Mouse (Mus musculus): Measurements from ENCODE around the gene Efemp2. TPM values are rescaled to one million over a fixed set of nuclear protein-coding genes. Genes with fewer than 3 reads are reported as not detected.

Gene Efemp2
- 75.7 and 232 TPM in 2 replicates for polyA plus RNA-seq (2012; rRNA removed; ENCODE audit: low replicate concordance)

DNA sequence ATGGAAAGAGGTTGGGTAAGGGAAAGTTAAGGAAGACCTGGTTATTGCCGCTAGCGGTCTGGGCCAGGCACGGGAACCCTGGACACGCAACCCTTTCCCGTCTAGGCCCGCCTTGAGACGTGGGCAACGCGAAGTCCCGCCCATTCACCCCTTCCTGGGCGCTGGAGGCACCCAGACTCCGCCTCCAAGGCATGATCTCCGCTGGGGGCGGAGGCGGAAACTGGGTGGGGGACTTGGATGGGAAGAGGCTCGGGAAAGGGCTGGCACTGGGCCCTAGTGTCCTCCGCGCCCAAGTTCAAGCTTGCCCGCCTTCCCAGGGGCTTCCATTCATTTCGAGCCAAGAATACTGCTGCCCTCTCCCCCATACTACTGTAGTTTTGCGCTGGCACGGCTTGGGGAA is at the start of gene Efemp2:
Gene Efemp2 (plus strand): TSS at position 235 of the 400 bp plus-strand sequence.

DNA sequence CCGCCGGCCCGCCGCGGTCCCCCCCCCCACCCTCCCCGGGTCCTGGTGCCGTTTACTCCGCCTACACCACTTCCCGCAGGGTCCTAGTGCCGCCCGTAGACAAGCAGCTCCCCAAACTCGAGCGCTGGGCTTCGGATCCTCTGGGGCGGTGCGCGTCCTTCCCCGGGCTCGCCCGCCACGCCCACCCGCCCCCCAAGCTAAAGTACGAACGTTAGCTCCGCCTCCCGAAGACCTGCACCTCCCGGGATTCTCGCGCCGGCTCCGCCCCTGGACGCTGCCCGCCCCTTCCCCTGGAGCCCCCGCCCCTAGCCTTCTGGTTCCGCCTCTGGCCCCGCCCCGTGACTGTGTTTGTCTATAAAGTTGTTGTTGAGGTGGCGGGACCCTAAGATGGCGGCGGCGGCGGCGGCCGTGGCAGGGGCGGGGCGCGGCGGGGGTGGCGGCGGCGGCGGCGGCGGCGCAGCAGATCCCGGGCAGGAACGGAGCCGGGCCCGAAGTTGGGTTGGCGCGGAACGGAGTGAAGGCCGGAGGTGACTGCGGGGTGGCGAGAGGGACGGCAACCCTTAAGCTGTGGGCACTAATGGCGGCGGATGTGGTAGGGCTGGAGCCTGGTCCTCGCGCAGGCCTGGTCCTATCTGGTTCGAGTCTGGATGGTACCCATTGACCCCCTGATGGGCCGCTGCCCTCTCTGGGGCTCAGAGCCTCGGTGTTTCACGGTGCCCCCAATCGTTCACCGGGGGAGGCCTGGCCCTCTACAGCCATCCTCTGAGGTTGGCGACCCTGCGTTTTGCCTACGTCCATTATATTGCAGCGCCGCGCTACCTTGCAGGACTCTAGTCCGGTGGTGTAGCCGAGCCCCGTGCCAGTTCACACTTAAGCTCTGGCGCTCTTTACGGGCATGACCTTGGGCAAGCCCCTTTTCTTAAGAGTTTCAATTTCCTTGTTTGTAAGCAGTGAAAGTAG is 48.7 kb upstream of the Efemp2 start, which contains the start of the genes Drap1 and AI837181:
Gene Drap1 (minus strand): TSS at position 198 of the 960 bp plus-strand sequence.
Gene AI837181 (plus strand): TSS at position 363 of the 960 bp plus-strand sequence.

DNA sequence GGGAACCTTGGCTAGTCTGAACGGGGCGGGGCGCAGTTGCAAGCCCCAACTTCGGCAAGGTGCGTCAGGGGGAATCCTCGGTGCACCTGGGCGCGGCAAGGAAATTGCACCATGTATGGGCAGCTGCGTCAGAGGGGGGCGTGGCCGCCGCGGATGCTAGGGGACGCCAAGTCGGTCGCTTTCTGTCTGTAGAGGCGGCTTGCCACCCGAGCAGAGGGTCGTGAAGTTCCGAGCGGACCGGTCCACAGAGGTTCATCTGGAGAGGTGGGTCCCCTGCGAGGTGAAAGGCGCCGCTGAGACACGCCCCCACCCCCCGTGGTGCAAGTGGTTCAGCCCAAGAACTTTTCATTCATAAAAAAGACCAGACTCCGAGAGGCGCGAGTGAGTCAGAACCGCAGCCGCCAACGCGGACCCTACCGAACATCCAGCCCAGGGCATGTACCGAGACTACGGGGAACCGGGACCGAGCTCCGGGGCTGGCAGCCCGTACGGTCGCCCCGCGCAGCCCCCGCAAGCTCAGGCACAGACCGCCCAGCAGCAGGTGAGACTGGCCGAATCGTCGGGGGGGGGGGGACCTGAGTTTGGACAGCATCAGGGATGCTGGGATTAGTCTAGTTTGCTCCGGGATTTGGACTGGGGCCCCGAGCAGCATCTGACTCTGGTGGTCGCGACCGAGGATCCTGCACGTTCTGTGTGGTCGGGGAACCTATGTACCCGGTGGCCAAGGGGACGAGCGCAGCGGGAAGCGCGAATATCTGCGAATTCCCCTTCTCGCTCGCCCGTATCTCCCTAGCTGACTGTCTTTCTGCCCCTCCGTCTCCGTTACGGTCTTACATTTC is 26.0 kb upstream of the Efemp2 start, which contains the start of gene Fosl1:
Gene Fosl1 (plus strand): TSS at position 33 of the 839 bp plus-strand sequence.

DNA sequence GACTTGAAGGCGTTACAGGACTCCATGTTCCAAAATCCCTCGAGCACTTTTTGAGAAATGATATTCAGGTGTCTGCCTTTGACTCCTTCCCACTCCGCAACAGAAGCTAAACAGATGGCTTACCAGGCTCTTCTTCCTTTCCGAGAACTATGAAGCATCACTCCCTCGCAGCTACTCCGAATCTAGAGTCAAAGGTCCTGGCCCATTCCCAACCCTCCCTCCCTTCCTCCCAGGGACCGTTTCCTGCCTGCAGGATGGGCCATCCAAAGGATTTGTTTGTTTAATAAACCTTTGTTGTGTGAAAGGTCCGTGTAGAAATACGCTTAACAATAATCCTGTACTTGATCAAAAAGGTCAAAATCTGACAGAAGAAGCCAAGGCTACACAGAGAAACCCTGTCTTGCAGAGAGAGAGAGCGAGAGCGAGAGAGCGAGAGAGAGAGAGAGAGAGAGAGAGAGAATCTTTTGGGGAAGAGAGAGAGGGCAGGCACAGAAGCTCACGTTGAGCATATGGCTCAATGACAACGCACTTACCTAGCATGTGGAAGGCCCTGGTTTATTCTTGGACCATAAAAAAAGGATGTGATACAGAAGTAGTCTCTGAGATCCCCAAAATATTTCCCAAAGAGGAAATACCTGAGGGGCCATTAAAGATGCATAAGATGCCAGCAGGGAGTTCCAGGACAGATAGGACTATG is 15.9 kb upstream of the Efemp2 start, which contains the start of gene Ccdc85b:
Gene Ccdc85b (minus strand): TSS at position 149 of the 697 bp plus-strand sequence.

DNA sequence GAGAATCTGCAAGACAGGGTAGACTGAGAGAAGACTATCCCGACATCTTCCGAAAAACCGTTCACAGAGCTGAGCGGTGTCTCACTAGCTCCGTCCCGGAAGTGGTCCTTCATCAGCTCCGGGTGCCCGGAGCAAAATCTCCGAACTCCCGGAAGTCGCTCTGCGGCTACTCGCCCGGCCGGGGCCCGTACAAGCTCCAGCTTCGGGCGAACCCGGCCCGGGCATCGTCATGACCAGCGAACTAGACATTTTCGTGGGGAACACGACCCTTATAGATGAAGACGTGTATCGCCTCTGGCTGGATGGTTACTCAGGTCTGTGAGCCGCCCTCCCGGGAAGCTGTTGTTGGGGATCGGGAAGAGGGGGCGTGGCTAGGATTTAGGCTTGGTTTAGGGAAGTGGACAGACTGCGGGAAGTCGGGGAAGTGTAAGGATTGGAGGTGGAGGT is 13.3 kb upstream of the Efemp2 start, which contains the start of gene Fibp:
Gene Fibp (plus strand): TSS at position 151 of the 447 bp plus-strand sequence.

DNA sequence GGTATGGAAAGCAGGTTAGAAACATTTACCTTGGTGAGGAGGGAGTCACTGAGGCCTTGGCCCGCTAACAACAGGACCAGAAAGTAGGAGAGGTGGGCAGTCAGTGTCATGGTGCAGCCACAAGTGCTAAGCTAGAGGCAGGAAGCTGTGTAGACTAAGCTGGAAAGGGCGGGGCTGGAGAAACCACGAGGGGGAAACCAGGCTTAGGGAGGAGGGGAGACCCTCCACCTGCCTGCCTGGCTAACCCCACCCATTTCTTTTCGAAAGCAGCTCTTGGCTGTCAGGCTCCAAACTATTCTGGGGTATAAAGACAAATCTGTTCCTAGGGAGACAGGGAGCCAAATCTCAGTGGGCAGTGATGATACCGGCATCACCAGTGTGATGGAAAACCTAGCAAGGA is 5.4 kb upstream of the Efemp2 start, which contains the start of gene Ctsw:
Gene Ctsw (minus strand): TSS at position 134 of the 400 bp plus-strand sequence.

DNA sequence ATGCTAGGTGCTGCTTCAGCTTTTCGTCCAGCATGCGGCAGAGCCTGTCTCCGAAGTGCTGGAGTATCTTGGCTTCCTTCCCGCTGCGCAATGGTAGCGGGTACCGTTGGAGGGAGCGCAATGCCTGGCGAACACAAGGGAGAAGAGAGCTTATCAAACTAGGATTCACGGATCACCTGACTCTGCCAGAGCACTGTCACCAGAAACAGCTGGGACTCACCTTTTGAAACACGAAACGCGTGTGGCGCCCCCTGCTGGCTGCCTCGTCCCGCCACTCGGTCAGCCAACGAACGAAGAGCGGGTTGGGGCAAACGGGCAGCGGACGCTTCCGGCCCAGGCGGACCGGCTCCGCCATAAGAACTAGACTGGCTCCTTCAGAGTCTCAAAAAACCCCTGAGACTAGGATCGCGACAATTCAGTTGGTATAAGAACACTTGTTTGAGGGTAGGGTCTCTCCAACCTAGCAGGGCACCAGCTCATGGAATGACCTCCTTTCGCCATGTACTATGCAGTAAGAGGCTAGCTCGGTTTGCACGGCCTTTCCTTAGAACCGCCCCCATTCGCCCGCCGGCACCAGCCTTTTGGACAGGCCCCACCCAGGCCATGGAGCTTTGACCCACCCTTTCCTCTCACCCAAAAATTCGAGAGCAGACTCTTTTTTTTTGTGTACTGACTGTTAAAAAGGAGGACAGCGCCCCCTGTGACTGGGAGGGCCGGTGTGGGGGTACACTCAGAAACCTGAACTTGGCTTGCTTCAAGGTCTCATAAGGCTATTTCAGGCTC is 14.2 kb downstream of the Efemp2 start, which contains the start of gene Mus81:
Gene Mus81 (minus strand): TSS at position 635 of the 783 bp plus-strand sequence.

DNA sequence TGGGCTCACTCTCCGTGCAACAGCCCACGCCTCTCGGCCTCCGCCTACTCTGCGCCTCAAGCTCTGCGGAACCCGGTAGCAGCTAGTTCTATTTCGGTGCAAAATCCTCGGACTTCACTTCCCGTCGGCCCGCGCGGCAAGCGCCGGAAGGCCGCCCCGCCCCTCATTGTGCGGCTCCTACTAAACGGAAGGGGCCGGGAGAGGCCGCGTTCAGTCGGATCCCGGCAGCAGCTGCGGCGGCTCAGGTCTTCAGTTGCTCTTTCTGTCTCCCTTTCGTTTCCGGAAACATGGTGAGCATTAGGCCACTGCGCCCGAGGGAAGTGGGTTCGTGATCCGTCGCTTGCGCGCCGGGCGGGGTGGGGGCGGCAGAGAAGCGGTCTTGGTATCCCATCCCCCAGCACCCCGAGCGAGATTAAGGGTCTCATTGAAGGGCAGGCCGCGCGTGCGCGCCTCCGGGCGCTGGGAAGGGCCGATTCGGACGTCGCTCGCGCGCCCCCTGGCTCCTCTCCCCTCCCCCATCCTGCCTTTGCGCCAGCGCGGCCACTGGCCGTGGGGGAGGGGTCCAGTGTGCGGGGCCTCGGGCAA is 16.7 kb downstream of the Efemp2 start, which contains the start of gene Cfl1:
Gene Cfl1 (plus strand): TSS at position 143 of the 585 bp plus-strand sequence.

DNA sequence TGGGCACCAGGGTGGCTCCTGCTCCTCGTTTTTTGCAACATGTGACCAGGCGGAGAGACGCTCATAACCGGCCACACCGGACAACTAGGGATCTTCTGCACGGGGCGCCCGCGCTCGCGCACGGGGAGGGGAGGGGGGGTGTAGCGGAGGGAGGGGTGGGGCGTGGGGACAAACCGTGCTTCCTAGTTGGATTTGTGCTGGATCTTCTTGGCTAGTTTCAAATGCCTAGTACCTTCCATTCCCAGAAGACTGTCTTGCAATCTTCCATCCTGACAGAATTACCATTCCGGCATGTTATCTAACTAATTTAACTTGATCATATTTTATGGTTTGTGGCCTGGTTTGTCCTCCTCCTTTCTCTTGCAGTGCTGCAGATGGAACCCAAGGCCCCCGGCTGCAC is 29.9 kb downstream of the Efemp2 start, which contains the start of gene 1700020D05Rik:
Gene 1700020D05Rik (minus strand): TSS at position 101 of the 400 bp plus-strand sequence.

DNA sequence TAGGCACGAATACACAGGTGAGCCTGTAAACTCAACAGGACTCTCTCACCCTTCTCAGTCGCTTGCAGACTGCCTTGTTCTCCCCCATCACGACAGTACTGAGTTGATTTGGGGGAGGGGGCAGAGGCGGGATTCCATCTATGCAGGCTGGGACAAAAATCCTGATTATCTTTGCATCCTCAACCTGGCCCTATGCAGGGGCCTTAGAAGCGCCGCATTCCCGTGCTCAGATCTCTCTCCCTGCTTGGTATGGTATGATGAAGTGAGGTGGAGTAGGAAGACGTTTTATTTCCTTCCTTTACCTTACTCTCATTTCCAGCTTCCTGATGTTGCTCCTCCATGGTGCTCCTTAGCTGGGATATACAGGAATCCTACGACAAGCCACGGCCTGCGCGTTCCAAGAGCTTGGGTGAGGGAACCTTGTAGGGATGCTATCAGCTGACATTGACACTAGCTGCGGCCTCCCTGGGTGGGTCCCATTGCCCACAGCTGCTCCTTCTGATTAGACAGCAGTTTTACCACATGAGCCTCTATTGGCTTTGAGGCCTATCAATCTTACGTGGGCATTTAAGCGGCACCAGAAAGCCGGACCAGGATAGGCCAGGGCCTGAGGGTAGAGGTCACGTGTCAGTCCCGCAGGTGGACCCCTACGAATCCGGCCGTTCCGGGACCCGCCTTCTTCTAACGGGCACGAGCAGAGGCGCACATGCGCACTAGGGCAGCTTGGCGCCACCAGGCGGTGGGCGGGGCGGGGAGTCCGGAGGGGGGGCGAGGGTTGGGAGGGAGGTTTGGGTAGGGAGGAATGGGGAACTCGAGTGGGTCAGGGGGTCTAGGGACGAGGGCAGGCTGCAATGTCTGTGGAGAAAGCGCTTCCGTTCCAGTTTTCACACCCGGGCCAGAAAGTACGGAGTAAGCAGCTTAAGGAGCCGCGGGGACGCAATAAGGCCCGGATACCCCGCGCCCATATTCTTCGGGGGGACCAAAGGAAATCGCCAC is 36.6 kb downstream of the Efemp2 start, which contains the start of gene Snx32:
Gene Snx32 (minus strand): TSS at position 508 of the 996 bp plus-strand sequence.

Other genes starting within 250 kb of the Efemp2 start
- gene Pacs1, start 200.8 kb upstream of the Efemp2 start, polyA plus RNA-seq (2012; rRNA removed; ENCODE audit: low replicate concordance) = 23.2 and 41.8 TPM in 2 replicates
- gene Sf3b2, start 178.5 kb upstream of the Efemp2 start, polyA plus RNA-seq (2012; rRNA removed; ENCODE audit: low replicate concordance) = 65.2 and 132 TPM in 2 replicates
- gene Gal3st3, start 175.6 kb upstream of the Efemp2 start, polyA plus RNA-seq (2012; rRNA removed; ENCODE audit: low replicate concordance) = 0.06 TPM in 1 of 2 replicates, not detected in the other
- gene Catsper1, start 138.2 kb upstream of the Efemp2 start, polyA plus RNA-seq (2012; rRNA removed; ENCODE audit: low replicate concordance) = not detected in 2 replicates
- gene Cst6, start 124.4 kb upstream of the Efemp2 start, polyA plus RNA-seq (2012; rRNA removed; ENCODE audit: low replicate concordance) = 1.9 and 2.5 TPM in 2 replicates
- gene Eif1ad, start 107.2 kb upstream of the Efemp2 start, polyA plus RNA-seq (2012; rRNA removed; ENCODE audit: low replicate concordance) = 17.1 and 26.5 TPM in 2 replicates
- gene Banf1, start 106.8 kb upstream of the Efemp2 start, polyA plus RNA-seq (2012; rRNA removed; ENCODE audit: low replicate concordance) = 111 and 157 TPM in 2 replicates
- 19.3 and 31.1 TPM in 2 replicates for gene Sart1, start 85.3 kb upstream of the Efemp2 start, polyA plus RNA-seq (2012; rRNA removed; ENCODE audit: low replicate concordance)
- gene Tsga10ip, start 71.4 kb upstream of the Efemp2 start, polyA plus RNA-seq (2012; rRNA removed; ENCODE audit: low replicate concordance) = not detected in 2 replicates
- gene Drap1, start 49.0 kb upstream of the Efemp2 start, polyA plus RNA-seq (2012; rRNA removed; ENCODE audit: low replicate concordance) = 143 and 150 TPM in 2 replicates
- gene AI837181, start 48.8 kb upstream of the Efemp2 start, polyA plus RNA-seq (2012; rRNA removed; ENCODE audit: low replicate concordance) = 87.8 and 92.8 TPM in 2 replicates
- 0.20 and 0.91 TPM in 2 replicates for gene Fosl1, start 26.4 kb upstream of the Efemp2 start, polyA plus RNA-seq (2012; rRNA removed; ENCODE audit: low replicate concordance)
- gene Ccdc85b, start 16.1 kb upstream of the Efemp2 start, polyA plus RNA-seq (2012; rRNA removed; ENCODE audit: low replicate concordance) = 7.7 and 13.9 TPM in 2 replicates
- gene Fibp, start 13.3 kb upstream of the Efemp2 start, polyA plus RNA-seq (2012; rRNA removed; ENCODE audit: low replicate concordance) = 121 and 164 TPM in 2 replicates
- gene Ctsw, start 5.4 kb upstream of the Efemp2 start, polyA plus RNA-seq (2012; rRNA removed; ENCODE audit: low replicate concordance) = 3.3 and 9.7 TPM in 2 replicates
- 34.1 and 53.2 TPM in 2 replicates for gene Mus81, start 14.4 kb downstream of the Efemp2 start, polyA plus RNA-seq (2012; rRNA removed; ENCODE audit: low replicate concordance)
- 582 and 661 TPM in 2 replicates for gene Cfl1, start 16.5 kb downstream of the Efemp2 start, polyA plus RNA-seq (2012; rRNA removed; ENCODE audit: low replicate concordance)
- 1.7 and 2.2 TPM in 2 replicates for gene 1700020D05Rik, start 29.8 kb downstream of the Efemp2 start, polyA plus RNA-seq (2012; rRNA removed; ENCODE audit: low replicate concordance)
- 19.9 and 27.1 TPM in 2 replicates for gene Snx32, start 36.6 kb downstream of the Efemp2 start, polyA plus RNA-seq (2012; rRNA removed; ENCODE audit: low replicate concordance)
- 2.3 TPM in 1 of 2 replicates, not detected in the other for gene Ovol1, start 86.7 kb downstream of the Efemp2 start, polyA plus RNA-seq (2012; rRNA removed; ENCODE audit: low replicate concordance)
- 7.8 and 11.4 TPM in 2 replicates for gene Ap5b1, start 94.1 kb downstream of the Efemp2 start, polyA plus RNA-seq (2012; rRNA removed; ENCODE audit: low replicate concordance)
- 27.4 and 39.1 TPM in 2 replicates for gene Rnaseh2c, start 127.9 kb downstream of the Efemp2 start, polyA plus RNA-seq (2012; rRNA removed; ENCODE audit: low replicate concordance)
- 41.6 and 73.9 TPM in 2 replicates for gene Kat5, start 136.3 kb downstream of the Efemp2 start, polyA plus RNA-seq (2012; rRNA removed; ENCODE audit: low replicate concordance)
- 96.7 and 101 TPM in 2 replicates for gene Rela, start 163.5 kb downstream of the Efemp2 start, polyA plus RNA-seq (2012; rRNA removed; ENCODE audit: low replicate concordance)
- gene Sipa1, start 189.8 kb downstream of the Efemp2 start, polyA plus RNA-seq (2012; rRNA removed; ENCODE audit: low replicate concordance) = 106 and 108 TPM in 2 replicates
- gene Map3k11, start 214.8 kb downstream of the Efemp2 start, polyA plus RNA-seq (2012; rRNA removed; ENCODE audit: low replicate concordance) = 64.7 and 65.5 TPM in 2 replicates
- 89.4 and 136 TPM in 2 replicates for gene Pcnx3, start 215.0 kb downstream of the Efemp2 start, polyA plus RNA-seq (2012; rRNA removed; ENCODE audit: low replicate concordance)
- 0.39 TPM in 1 of 2 replicates, not detected in the other for gene Kcnk7, start 230.4 kb downstream of the Efemp2 start, polyA plus RNA-seq (2012; rRNA removed; ENCODE audit: low replicate concordance)

Measured in subcutaneous adipose tissue, adult 2 months (tissue).